Mouse (Mus musculus): ENCODE data around the gene Med26. TPM values are rescaled to one million over a fixed set of nuclear protein-coding genes. Genes with fewer than 3 reads are reported as not detected.

Med26 gene
- polyA plus RNA-seq, 1 experiment from 2014 or later, result 18.8 TPM

DNA sequence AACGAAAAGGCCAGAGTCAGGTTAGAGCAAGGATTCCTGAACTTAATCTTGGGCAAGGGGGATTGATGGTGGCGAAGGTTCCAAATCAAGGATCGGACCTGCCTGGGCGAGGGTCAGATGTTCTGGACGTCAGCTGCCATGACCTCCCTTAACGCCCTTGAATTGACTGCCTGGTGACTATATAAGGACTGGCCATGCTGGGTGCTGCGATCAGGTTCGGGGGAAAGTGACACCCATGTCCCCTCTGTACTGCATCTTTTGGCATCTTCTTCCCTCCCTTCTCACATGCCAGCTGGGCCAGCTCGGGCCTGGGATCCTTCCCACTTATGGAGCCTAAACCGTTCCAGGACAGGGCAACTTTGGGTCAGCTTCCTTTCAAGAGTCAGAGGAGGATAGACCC is 24.4 kb upstream of the Med26 start:
- no peaks in the 10 kb centered on the region for H3K27me3 ChIP-seq (replicated peaks)
- H3K4me2 ChIP-seq (replicated peaks), result peak overlapping the region; percentile 97
- peak overlapping the region; percentile 63 for H3K4me3 ChIP-seq
- WGBS, result 6% methylated on average over 10 of the region's 10 CpGs
- peaks cover 19% of the 10 kb centered on the region for H3K36me3 ChIP-seq
- no peak for ATAC-seq (ENCODE audit: low FRiP score, low read depth)
- no peaks in the 10 kb centered on the region for H3K9me3 ChIP-seq
- peak overlapping the region; percentile 74 for H3K9ac ChIP-seq
- H3K27ac ChIP-seq, result no peak overlapping the region
- H3K4me1 ChIP-seq, result peaks cover 23% of the 10 kb centered on the region

DNA sequence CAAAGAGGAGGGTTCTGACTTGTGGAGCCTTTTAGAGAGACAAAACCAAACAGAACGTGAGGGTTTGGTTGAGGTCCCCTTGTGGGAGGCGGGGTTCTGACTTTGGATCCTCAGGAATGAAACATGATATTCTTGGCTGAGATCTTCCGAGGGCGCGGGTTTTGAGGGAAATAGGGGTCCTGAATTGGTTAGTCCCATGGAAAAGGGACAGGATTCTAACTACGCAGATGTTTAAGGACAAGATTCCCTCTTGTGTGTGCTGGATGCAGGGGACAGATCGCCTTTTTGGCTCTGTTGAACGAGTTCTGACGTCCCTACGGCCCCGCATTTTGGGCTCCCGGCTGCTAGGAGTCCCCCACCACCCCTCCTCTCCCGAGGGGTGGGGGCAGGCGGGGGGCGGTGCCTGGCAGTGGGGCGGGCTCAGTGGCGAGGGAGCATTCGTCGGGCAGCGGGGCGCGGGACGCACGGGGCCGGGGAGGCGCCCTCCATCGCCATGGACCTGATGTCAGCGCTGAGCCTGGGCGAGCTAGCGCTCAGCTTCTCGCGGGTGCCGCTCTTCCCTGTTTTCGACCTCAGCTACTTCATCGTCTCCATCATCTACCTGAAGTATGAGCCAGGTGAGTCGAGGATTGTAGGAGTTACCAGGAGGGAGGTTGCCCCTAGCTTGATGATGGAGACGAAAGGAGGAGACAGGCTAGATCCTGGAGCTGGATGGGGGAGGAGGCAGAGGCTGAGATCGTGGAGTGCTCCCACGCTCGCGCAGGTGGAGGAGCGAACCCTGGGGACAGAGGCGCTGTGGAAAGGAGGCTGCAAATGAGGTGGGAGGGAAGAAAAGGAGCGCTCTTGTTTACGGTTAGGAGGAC is 23.8 kb upstream of the Med26 start, which contains the start of gene Tmem38a:
Tmem38a (plus strand) TSS at position 445 of the 863 bp plus-strand sequence.
- H3K9me3 ChIP-seq, result no peaks in the 10 kb centered on the region
- ATAC-seq (ENCODE audit: low FRiP score, low read depth), result peak; percentile 26
- peak within 1 kb of the TSS; percentile 97 for H3K4me2 ChIP-seq (replicated peaks)
- peaks cover 25% of the 10 kb centered on the region for H3K36me3 ChIP-seq
- H3K4me3 ChIP-seq, result peak within 1 kb of the TSS; percentile 63
- H3K9ac ChIP-seq, result peak within 1 kb of the TSS; percentile 74
- H3K27ac ChIP-seq, result peak within 1 kb of the TSS; percentile 77
- H3K27me3 ChIP-seq (replicated peaks), result no peaks in the 10 kb centered on the region
- peaks cover 23% of the 10 kb centered on the region for H3K4me1 ChIP-seq
- under 1% methylated on average over 45 of the region's 45 CpGs for WGBS

DNA sequence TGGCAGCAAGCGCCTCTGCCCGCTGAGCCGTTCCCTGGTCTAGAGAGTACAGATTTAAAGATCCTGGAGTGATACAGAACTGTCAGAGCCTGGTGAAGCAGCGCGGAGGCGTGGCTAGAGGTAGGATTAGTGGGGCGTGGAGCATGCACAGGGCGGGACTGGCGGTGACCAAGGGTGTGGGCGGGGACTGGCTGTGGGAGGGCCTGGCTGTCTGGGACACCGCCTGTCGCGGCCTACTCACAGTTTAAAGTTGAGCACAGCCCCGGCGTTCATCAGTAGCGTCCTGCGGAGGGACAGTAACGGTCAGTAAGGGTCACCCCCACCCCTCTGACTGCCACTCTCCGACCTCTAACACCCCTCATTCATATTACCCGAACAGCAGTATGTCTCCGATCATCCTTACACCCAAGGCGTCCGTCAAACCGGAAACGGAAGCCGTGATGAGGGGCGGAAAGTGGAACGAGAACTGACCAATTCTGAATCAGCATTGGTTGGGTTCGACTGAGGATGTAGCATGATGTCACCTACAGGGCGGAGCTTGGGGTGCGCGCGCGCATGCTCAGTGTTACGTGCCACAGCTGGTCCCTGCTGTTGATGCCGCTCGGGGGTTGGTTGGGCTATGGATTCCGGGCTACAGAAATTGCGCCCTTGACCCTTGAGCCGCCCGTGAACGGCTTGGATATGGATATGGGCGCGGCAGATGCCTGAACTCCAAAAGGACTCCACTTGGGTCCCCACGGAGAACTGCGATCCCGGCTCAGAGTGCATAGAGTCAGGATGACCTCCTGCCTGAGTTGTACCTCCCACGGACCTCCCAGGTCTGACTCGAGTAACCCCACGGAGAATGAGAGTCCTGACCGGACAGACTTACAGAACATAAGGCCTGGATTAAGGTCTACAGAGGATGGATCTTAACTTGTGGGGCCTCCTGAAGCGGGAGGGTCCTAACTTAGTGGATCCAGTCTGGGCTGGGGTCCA is 22.9 kb upstream of the Med26 start, which contains the start of gene Smim7:
Smim7 (minus strand) TSS at position 456 of the 978 bp plus-strand sequence.
- peak; percentile 98 for ATAC-seq (ENCODE audit: low FRiP score, low read depth)
- Histone ChIP-seq H3K27me3 (replicated peaks) (no peaks in the 10 kb centered on the region), H3K9me3 (no peaks in the 10 kb centered on the region), H3K4me3 (peak within 1 kb of the TSS; percentile 63), H3K36me3 (peaks cover 34% of the 10 kb centered on the region), H3K9ac (peak within 1 kb of the TSS; percentile 74), H3K4me2 (replicated peaks) (peak within 1 kb of the TSS; percentile 97), H3K4me1 (peaks cover 23% of the 10 kb centered on the region), H3K27ac (peak within 1 kb of the TSS; percentile 77)
- under 1% methylated on average over 52 of the region's 52 CpGs for WGBS

DNA sequence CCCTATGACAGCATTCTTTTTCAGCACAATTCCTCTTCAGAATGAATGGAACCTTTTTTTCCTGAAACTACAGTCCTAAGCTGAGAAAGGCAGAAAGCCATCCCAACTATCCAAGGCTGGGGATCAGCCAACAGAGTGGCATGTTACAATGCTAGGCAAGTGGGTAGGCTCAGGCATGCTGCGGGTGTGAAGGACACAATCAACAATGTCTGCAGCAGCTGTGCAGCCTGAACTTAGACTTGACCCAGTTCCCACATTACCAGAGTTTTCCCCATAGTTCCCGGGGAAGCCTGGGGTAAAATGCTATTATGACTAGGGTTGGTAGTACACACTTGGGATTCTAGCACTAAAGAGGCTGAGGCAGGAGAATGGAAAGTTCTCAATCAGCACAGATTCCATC is 17.9 kb upstream of the Med26 start:
- no peak for ATAC-seq (ENCODE audit: low FRiP score, low read depth)
- peaks cover 9% of the 10 kb centered on the region for H3K4me1 ChIP-seq
- H3K4me3 ChIP-seq, result no peak overlapping the region
- no peak overlapping the region for H3K4me2 ChIP-seq (replicated peaks)
- no peak overlapping the region for H3K27ac ChIP-seq
- WGBS, result 96% methylated on average over 2 of the region's 2 CpGs
- no peaks in the 10 kb centered on the region for H3K9me3 ChIP-seq
- H3K36me3 ChIP-seq, result peaks cover 62% of the 10 kb centered on the region
- no peak overlapping the region for H3K9ac ChIP-seq
- H3K27me3 ChIP-seq (replicated peaks), result no peaks in the 10 kb centered on the region

DNA sequence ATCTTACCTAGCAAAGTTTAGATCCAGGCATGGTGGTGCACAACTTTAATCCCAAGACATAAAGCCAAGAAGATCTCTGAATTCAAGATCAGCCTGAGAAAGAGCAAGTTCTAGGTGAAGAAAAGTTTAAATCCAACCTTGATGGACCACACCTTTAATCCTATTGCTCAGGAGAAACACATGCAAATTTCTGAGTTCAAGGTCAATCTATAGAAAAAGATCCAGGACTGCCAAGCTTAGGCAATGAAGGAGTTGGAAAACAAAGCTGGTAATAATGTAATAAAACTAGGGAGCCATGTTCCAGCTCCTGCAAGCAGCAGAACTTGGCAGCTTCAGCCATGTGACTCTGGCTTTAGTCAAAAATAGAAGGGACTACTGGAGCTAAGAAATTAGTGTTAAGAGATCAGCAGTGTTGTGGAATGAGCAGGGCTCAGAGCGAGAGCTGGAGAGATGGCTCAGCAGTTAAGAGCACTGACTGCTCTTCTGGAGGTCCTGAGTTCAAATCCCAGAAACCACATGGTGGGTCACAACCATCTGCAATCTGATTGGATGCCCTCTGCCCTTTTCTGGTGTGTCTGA is 13.1 kb upstream of the Med26 start:
- WGBS, result 90% methylated on average over 1 of the region's 1 CpGs
- Histone ChIP-seq H3K36me3 (peaks cover 45% of the 10 kb centered on the region), H3K4me3 (no peak overlapping the region), H3K27ac (no peak overlapping the region), H3K4me2 (replicated peaks) (no peak overlapping the region), H3K27me3 (replicated peaks) (no peaks in the 10 kb centered on the region), H3K9me3 (no peaks in the 10 kb centered on the region), H3K9ac (no peak overlapping the region), H3K4me1 (no peaks in the 10 kb centered on the region)
- ATAC-seq (ENCODE audit: low FRiP score, low read depth), result no peak

DNA sequence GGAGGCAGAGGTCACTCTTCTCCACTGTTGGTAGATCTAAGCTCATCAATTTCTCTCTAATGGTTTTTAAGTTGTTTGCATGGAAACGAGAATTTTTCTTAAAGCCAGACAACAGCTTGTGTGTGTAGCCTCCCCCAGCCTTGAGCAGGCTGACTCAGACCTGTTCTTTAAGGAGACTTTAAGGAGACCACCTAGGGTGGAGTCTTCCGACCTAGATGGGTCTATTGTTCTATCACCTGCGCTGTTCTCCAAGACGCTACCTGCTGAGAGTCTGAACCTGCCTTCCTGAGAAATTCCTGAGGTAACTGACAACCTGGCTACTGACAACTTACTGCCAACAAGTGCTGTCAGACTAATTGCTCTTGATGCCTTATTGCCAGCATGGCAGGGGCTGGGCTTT is 7.7 kb upstream of the Med26 start:
- 54% methylated on average over 4 of the region's 4 CpGs for WGBS
- no peak for ATAC-seq (ENCODE audit: low FRiP score, low read depth)

DNA sequence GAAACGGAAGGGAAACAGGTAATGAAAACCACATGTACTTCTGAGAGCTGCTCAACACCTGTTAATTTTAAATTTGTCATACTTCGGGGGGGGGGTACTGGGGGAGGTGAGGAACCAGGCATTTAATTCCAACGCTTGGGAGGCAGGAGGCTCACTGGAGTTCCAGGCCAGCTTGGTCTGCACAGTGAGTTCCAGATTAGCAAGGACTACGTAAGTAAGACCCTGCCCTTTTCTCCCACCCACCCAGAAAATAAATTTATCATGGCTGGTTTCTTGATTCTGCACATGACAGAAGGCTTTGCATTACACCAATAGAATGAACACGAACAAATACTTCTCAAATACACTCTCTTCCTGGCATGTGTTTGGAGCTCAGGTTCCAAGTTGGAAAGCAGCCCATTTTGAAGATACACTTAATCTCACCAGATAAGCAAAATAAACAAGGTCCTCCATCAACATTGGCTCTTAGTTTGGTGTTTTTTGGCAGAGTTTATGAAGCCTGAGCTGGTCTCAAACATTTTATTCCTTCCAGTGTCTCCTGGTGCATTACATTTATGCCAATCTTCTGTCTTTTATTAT is 1.3 kb upstream of the Med26 start:
- H3K4me3 ChIP-seq, result peak overlapping the region; percentile 94
- 0 out of 2 replicates have a peak, but pooled peaks cover 4% of the 10 kb centered on the region for H3K36me3 ChIP-seq
- 22% methylated on average over 5 of the region's 5 CpGs for WGBS
- ATAC-seq (ENCODE audit: low FRiP score, low read depth), result no peak
- no peak overlapping the region for H3K27ac ChIP-seq
- H3K9me3 ChIP-seq, result no peaks in the 10 kb centered on the region
- peaks cover 26% of the 10 kb centered on the region for H3K4me1 ChIP-seq
- no peaks in the 10 kb centered on the region for H3K27me3 ChIP-seq (replicated peaks)
- peak overlapping the region; percentile 78 for H3K9ac ChIP-seq
- peak overlapping the region; percentile 99 for H3K4me2 ChIP-seq (replicated peaks)

More for the DNA sequence above, 7.7 kb upstream of the Med26 start:
- Histone ChIP-seq H3K4me1 (no peaks in the 10 kb centered on the region), H3K9me3 (no peaks in the 10 kb centered on the region), H3K4me2 (replicated peaks) (no peak overlapping the region), H3K36me3 (peaks cover 18% of the 10 kb centered on the region), H3K9ac (no peak overlapping the region), H3K4me3 (no peak overlapping the region), H3K27me3 (replicated peaks) (no peaks in the 10 kb centered on the region), H3K27ac (no peak overlapping the region)

DNA sequence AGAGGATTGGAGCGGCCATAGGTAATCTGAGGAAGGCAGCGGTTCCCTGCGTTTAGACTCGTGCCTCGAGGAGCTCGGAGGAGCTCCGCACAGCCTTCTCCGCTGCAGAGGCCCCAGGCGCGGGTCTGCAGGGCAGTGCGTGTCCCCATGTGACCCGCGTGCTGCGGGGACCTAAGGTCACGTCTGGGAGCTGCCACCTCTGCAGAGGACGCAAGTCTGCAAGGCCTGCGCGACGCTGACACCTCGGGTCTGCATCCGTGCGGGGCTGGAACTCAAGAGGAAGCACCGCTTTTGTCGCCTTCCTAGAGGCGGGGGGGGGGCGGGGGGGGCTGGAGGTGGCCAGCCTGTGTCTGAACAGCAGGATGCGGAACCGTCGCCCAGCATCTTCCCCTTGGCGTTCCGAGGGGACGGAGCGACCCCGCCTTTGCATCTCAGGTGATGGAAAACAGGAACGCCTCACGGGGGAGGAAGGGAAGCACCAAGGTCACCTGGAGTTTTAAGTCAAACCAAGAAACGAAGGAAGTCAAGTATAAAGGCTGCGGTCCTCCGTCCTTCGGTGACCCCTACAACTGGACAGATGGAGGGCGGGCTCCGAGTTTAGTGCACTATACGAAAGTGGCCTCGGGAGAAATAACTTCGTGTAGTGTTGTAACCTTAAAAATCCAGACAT is 709 bp upstream of the Med26 start:
- peak; percentile 68; the same call in 1 of the 2 replicates for ATAC-seq (ENCODE audit: low FRiP score, low read depth)
- Histone ChIP-seq H3K36me3 (peaks cover 10% of the 10 kb centered on the region; the same call in 1 of the 2 replicates), H3K9me3 (no peaks in the 10 kb centered on the region), H3K4me1 (peaks cover 26% of the 10 kb centered on the region), H3K9ac (peak overlapping the region; percentile 78), H3K4me2 (replicated peaks) (peak overlapping the region; percentile 99), H3K4me3 (peak overlapping the region; percentile 94), H3K27me3 (replicated peaks) (no peaks in the 10 kb centered on the region), H3K27ac (peak overlapping the region; percentile 86)
- under 1% methylated on average over 45 of the region's 45 CpGs for WGBS

DNA sequence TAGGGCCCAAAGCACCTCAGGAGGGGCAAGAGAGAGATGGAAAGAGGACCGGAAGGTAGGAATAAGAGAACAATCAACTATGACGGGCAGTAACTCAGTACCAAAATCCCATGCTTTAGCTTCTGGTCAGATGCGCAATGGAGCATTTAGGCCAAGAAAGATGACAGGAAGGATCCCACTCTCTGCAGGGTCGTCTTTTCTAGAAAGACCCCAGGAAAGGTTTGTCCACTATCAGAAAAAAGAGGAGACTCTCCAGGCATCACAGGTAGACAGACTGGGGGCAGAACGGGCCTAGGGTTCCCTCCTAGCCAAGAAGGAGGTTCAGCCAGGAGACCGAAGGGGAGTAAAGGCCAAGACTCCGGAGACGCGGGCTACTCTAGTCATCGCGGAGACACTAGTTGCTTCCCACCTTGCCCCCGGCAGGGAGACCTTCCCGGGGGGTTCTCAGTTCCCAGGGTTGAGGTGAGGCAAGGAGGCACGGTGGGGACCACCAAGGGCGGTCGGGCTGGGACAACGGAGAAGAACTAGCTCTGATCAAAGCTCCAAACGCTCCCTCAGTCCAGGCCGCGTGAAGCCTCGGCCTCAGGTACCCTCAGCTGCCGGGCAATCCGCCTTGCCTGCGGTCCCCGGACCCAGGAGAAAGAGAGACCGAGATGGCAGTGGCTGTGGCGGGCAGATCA is 808 bp downstream of the Med26 start:
- Histone ChIP-seq H3K4me2 (replicated peaks) (peak overlapping the region; percentile 99), H3K27me3 (replicated peaks) (no peaks in the 10 kb centered on the region), H3K27ac (peak overlapping the region; percentile 70; the same call in 1 of the 2 replicates), H3K4me1 (peaks cover 26% of the 10 kb centered on the region), H3K36me3 (peaks cover 7% of the 10 kb centered on the region; the same call in 1 of the 2 replicates), H3K9ac (peak overlapping the region; percentile 95), H3K9me3 (no peaks in the 10 kb centered on the region), H3K4me3 (peak overlapping the region; percentile 94)
- 3% methylated on average over 27 of the region's 27 CpGs for WGBS
- no peak; the same call in 1 of the 2 replicates for ATAC-seq (ENCODE audit: low FRiP score, low read depth)

DNA sequence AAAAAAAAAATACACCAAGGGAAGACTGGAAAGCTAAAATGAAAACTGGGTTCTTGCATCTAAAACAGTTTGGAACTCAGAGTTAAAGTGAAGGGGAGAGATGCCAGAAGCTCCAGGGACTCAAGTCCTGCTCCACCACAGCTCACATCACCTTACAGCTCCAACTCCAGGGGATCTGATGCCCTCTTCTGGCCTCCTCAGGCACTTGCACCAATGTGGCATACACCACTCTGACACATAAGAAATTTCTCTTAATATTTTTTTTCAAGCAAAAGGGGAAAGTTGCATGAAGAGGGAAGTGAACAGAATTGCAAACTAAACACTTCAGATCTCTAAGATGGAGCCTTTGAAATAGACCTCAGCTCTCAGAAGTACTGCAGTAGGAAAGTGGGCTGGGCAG is 8.8 kb downstream of the Med26 start:
- H3K27ac ChIP-seq, result no peak overlapping the region
- no peak overlapping the region for H3K4me2 ChIP-seq (replicated peaks)
- no peak overlapping the region for H3K9ac ChIP-seq
- H3K9me3 ChIP-seq, result no peaks in the 10 kb centered on the region
- ATAC-seq (ENCODE audit: low FRiP score, low read depth), result no peak
- H3K4me3 ChIP-seq, result no peak overlapping the region
- H3K27me3 ChIP-seq (replicated peaks), result no peaks in the 10 kb centered on the region
- peaks cover 6% of the 10 kb centered on the region; the same call in 1 of the 2 replicates for H3K36me3 ChIP-seq
- no peaks in the 10 kb centered on the region for H3K4me1 ChIP-seq

All from neural tube, embryonic 12.5 days (tissue).